Mouse (Mus musculus): ENCODE results near the gene Slc28a3. TPM values are rescaled to one million over a fixed set of nuclear protein-coding genes. Genes with fewer than 3 reads are reported as not detected.

Slc28a3 gene
- polyA plus RNA-seq, 1 experiment from 2014 or later, result not detected

GRCm38 (mm10) chr13:58556018-58556417 is 54.7 kb downstream of the Slc28a3 start:
- ATAC-seq (replicated peaks), result no peak
- Histone ChIP-seq H3K27me3 (no peaks in the 10 kb centered on the region), H3K36me3 (no peaks in the 10 kb centered on the region), H3K27ac (replicated peaks) (no peak overlapping the region), H3K9me3 (no peaks in the 10 kb centered on the region), H3K4me2 (replicated peaks) (no peak overlapping the region), H3K9ac (replicated peaks) (no peak overlapping the region), H3K4me1 (peaks cover 20% of the 10 kb centered on the region), H3K4me3 (no peak overlapping the region)
- WGBS, result 60% methylated on average over 1 of the region's 1 CpGs

- Histone ChIP-seq H3K36me3 (no peaks in the 10 kb centered on the region), H3K9me3 (no peaks in the 10 kb centered on the region), H3K4me2 (replicated peaks) (no peak overlapping the region), H3K4me3 (no peak overlapping the region), H3K9ac (replicated peaks) (no peak overlapping the region), H3K27ac (replicated peaks) (no peak overlapping the region), H3K4me1 (peaks cover 15% of the 10 kb centered on the region), H3K27me3 (no peaks in the 10 kb centered on the region)
- ATAC-seq (replicated peaks), result no peak
- WGBS, result 72% methylated on average over 5 of the region's 5 CpGs
These were observed 55.1 kb downstream of the Slc28a3 start for GRCm38 (mm10) chr13:58555561-58555960.

GRCm38 (mm10) chr13:58551924-58552323 is 58.8 kb downstream of the Slc28a3 start:
- H3K4me3 ChIP-seq, result no peak overlapping the region
- H3K36me3 ChIP-seq, result no peaks in the 10 kb centered on the region
- H3K27ac ChIP-seq (replicated peaks), result no peak overlapping the region
- no peak overlapping the region for H3K9ac ChIP-seq (replicated peaks)
- peaks cover 9% of the 10 kb centered on the region for H3K4me1 ChIP-seq
- H3K4me2 ChIP-seq (replicated peaks), result no peak overlapping the region
- no peak for ATAC-seq (replicated peaks)
- no peaks in the 10 kb centered on the region for H3K27me3 ChIP-seq
- no peaks in the 10 kb centered on the region for H3K9me3 ChIP-seq
- 56% methylated on average over 4 of the region's 4 CpGs for WGBS

- ATAC-seq (replicated peaks), result peak; percentile 69
- Histone ChIP-seq H3K4me2 (replicated peaks) (no peak overlapping the region), H3K4me1 (peaks cover 30% of the 10 kb centered on the region), H3K9me3 (no peaks in the 10 kb centered on the region), H3K27me3 (no peaks in the 10 kb centered on the region), H3K27ac (replicated peaks) (peak overlapping the region; percentile 45), H3K36me3 (no peaks in the 10 kb centered on the region), H3K9ac (replicated peaks) (no peak overlapping the region), H3K4me3 (no peak overlapping the region)
- WGBS, result 12% methylated on average over 7 of the region's 7 CpGs
These were observed 63.1 kb downstream of the Slc28a3 start for GRCm38 (mm10) chr13:58547570-58547969.

- ATAC-seq (replicated peaks), result peak; percentile 84
- Histone ChIP-seq H3K27ac (replicated peaks) (0 out of 2 replicates have a peak overlapping the region, but pooled peaks have one; percentile 40), H3K27me3 (no peaks in the 10 kb centered on the region), H3K36me3 (no peaks in the 10 kb centered on the region), H3K4me2 (replicated peaks) (no peak overlapping the region; the same call in 1 of the 2 replicates), H3K9me3 (no peaks in the 10 kb centered on the region), H3K4me3 (no peak overlapping the region), H3K9ac (replicated peaks) (no peak overlapping the region), H3K4me1 (peaks cover 30% of the 10 kb centered on the region)
- WGBS, result 52% methylated on average over 12 of the region's 12 CpGs
These were observed 66.8 kb downstream of the Slc28a3 start for GRCm38 (mm10) chr13:58543688-58544408.

- no peak overlapping the region for H3K9ac ChIP-seq (replicated peaks)
- H3K27ac ChIP-seq (replicated peaks), result 0 out of 2 replicates have a peak overlapping the region, but pooled peaks have one; percentile 40
- H3K9me3 ChIP-seq, result no peaks in the 10 kb centered on the region
- no peak overlapping the region for H3K4me3 ChIP-seq
- H3K4me2 ChIP-seq (replicated peaks), result no peak overlapping the region
- H3K36me3 ChIP-seq, result no peaks in the 10 kb centered on the region
- ATAC-seq (replicated peaks), result peak; percentile 35; the same call in 1 of the 2 replicates
- H3K4me1 ChIP-seq, result peaks cover 30% of the 10 kb centered on the region
- no peaks in the 10 kb centered on the region for H3K27me3 ChIP-seq
- 36% methylated on average over 7 of the region's 7 CpGs for WGBS
These were observed 67.6 kb downstream of the Slc28a3 start for GRCm38 (mm10) chr13:58543066-58543465.

- 87% methylated on average over 10 of the region's 10 CpGs for WGBS
- Histone ChIP-seq H3K36me3 (no peaks in the 10 kb centered on the region), H3K9me3 (no peaks in the 10 kb centered on the region), H3K27me3 (no peaks in the 10 kb centered on the region), H3K27ac (replicated peaks) (no peak overlapping the region), H3K4me1 (peaks cover 28% of the 10 kb centered on the region), H3K4me2 (replicated peaks) (no peak overlapping the region), H3K9ac (replicated peaks) (no peak overlapping the region), H3K4me3 (no peak overlapping the region)
- no peak for ATAC-seq (replicated peaks)
These were observed 68.1 kb downstream of the Slc28a3 start for GRCm38 (mm10) chr13:58542601-58543041.

- no peak overlapping the region for H3K27ac ChIP-seq (replicated peaks)
- H3K36me3 ChIP-seq, result no peaks in the 10 kb centered on the region
- 75% methylated on average over 8 of the region's 8 CpGs for WGBS
- no peak for ATAC-seq (replicated peaks)
- peaks cover 23% of the 10 kb centered on the region for H3K4me1 ChIP-seq
- H3K4me3 ChIP-seq, result no peak overlapping the region
- H3K27me3 ChIP-seq, result no peaks in the 10 kb centered on the region
- H3K4me2 ChIP-seq (replicated peaks), result no peak overlapping the region
- no peaks in the 10 kb centered on the region for H3K9me3 ChIP-seq
- H3K9ac ChIP-seq (replicated peaks), result no peak overlapping the region
These were observed 68.5 kb downstream of the Slc28a3 start for GRCm38 (mm10) chr13:58542167-58542566.

- no peak overlapping the region for H3K4me3 ChIP-seq
- H3K9ac ChIP-seq (replicated peaks), result no peak overlapping the region
- 74% methylated on average over 4 of the region's 4 CpGs for WGBS
- no peak for ATAC-seq (replicated peaks)
- no peaks in the 10 kb centered on the region for H3K9me3 ChIP-seq
- H3K4me2 ChIP-seq (replicated peaks), result no peak overlapping the region
- H3K36me3 ChIP-seq, result no peaks in the 10 kb centered on the region
- H3K4me1 ChIP-seq, result peaks cover 21% of the 10 kb centered on the region
- no peak overlapping the region for H3K27ac ChIP-seq (replicated peaks)
- H3K27me3 ChIP-seq, result no peaks in the 10 kb centered on the region
These were observed 69.1 kb downstream of the Slc28a3 start for GRCm38 (mm10) chr13:58541620-58542019.

GRCm38 (mm10) chr13:58538966-58539365 is 71.7 kb downstream of the Slc28a3 start:
- ATAC-seq (replicated peaks), result no peak
- no peaks in the 10 kb centered on the region for H3K36me3 ChIP-seq
- peaks cover 11% of the 10 kb centered on the region for H3K4me1 ChIP-seq
- 67% methylated on average over 7 of the region's 7 CpGs for WGBS
- H3K9ac ChIP-seq (replicated peaks), result no peak overlapping the region
- H3K4me3 ChIP-seq, result no peak overlapping the region
- no peak overlapping the region for H3K27ac ChIP-seq (replicated peaks)
- H3K27me3 ChIP-seq, result no peaks in the 10 kb centered on the region
- no peaks in the 10 kb centered on the region for H3K9me3 ChIP-seq
- H3K4me2 ChIP-seq (replicated peaks), result no peak overlapping the region

GRCm38 (mm10) chr13:58538366-58538765 is 72.3 kb downstream of the Slc28a3 start:
- Histone ChIP-seq H3K4me1 (peaks cover 5% of the 10 kb centered on the region), H3K36me3 (no peaks in the 10 kb centered on the region), H3K4me2 (replicated peaks) (no peak overlapping the region), H3K9ac (replicated peaks) (no peak overlapping the region), H3K9me3 (no peaks in the 10 kb centered on the region), H3K27ac (replicated peaks) (no peak overlapping the region), H3K27me3 (no peaks in the 10 kb centered on the region), H3K4me3 (no peak overlapping the region)
- no peak for ATAC-seq (replicated peaks)
- 43% methylated on average over 4 of the region's 4 CpGs for WGBS

GRCm38 (mm10) chr13:58537916-58538233 is 72.8 kb downstream of the Slc28a3 start:
- WGBS, result 78% methylated on average over 6 of the region's 6 CpGs
- H3K27me3 ChIP-seq, result no peaks in the 10 kb centered on the region

More at GRCm38 (mm10) chr13:58537916-58538233, 72.8 kb downstream of the Slc28a3 start:
- Histone ChIP-seq H3K4me1 (no peaks in the 10 kb centered on the region), H3K4me2 (replicated peaks) (no peak overlapping the region), H3K9ac (replicated peaks) (no peak overlapping the region), H3K9me3 (no peaks in the 10 kb centered on the region), H3K36me3 (no peaks in the 10 kb centered on the region), H3K27ac (replicated peaks) (no peak overlapping the region), H3K4me3 (no peak overlapping the region)
- ATAC-seq (replicated peaks), result no peak

Data from forebrain, embryonic 15.5 days (tissue).